Mouse (Mus musculus) neural tube, embryonic 11.5 days (tissue): ENCODE measurements at regions not wholly inside any gene's neighbourhood (a gene's known extent, or its start where the extent isn't known, plus 50 kb on each side); places are given as distances from the start of the nearest gene placed in this dataset.

Experiments
- ATAC-seq: fragments of 200-750 bp; cut with Nextera tagmentation; 2 replicates; pipeline ENCODE4 v1.8.0; 2017; ENCODE audit warnings: moderate number of reproducible peaks, mild to moderate bottlenecking, moderate TSS enrichment, moderate library complexity; ENCODE audit not compliant: insufficient read depth, low FRiP score, low TSS enrichment
- DNase-seq: peaks from one replicate; pipeline ENCODE4 v3.0.0-alpha.2; 2015; ENCODE audit warnings: low spot score
- H3K27ac ChIP-seq: fragments of 300-500 bp; sonication (generic); 2 replicates; pipeline ENCODE4 v1.5.1; 2014; ENCODE audit warnings: low read depth, mild to moderate bottlenecking, low read length
- H3K27me3 ChIP-seq: fragments of 300-500 bp; sonication (generic); 2 replicates; pipeline ENCODE4 v1.6.1; 2014; ENCODE audit warnings: mild to moderate bottlenecking, low read length, mixed read lengths; ENCODE audit not compliant: control insufficient read depth, insufficient read depth
- H3K36me3 ChIP-seq: fragments of 300-500 bp; sonication (generic); 2 replicates; pipeline ENCODE4 v1.6.1; 2014; ENCODE audit warnings: mild to moderate bottlenecking, low read length, moderate library complexity, mixed read lengths; ENCODE audit not compliant: control insufficient read depth, insufficient read depth
- H3K4me1 ChIP-seq: fragments of 300-500 bp; sonication (generic); 2 replicates; pipeline ENCODE4 v1.6.1; 2014; ENCODE audit warnings: low read length, mixed read lengths; ENCODE audit not compliant: control insufficient read depth, insufficient read depth
- H3K4me2 ChIP-seq: fragments of 300-500 bp; sonication (generic); 2 replicates; pipeline ENCODE4 v1.6.1; 2014; ENCODE audit warnings: low read depth, mild to moderate bottlenecking, moderate library complexity
- H3K4me3 ChIP-seq: fragments of 300-500 bp; sonication (generic); 2 replicates; pipeline ENCODE4 v1.5.1; 2014; ENCODE audit warnings: low read depth, low read length
- H3K9ac ChIP-seq: fragments of 300-500 bp; sonication (generic); 2 replicates; pipeline ENCODE4 v1.6.1; 2014; ENCODE audit warnings: mild to moderate bottlenecking, low read length
- H3K9me3 ChIP-seq: fragments of 300-500 bp; sonication (generic); 2 replicates; pipeline ENCODE4 v1.6.1; 2016; ENCODE audit warnings: low read length; ENCODE audit not compliant: control insufficient read depth
- WGBS: fragments of 180-500 bp; shearing (Covaris S2); extraction: QIAGEN DNeasy Blood & Tissue Kit; methylation state at CpG from one replicate; pipeline ENCODE4 v1.1.7; 2014; 5-methylcytosine and 5-hydroxymethylcytosine counted together

- no peak overlapping the region for H3K27ac ChIP-seq
- H3K4me2 ChIP-seq = no peak overlapping the region
- DNase-seq = no peak
- no peaks in the 10 kb centered on the region for H3K9me3 ChIP-seq
- no peak overlapping the region for H3K9ac ChIP-seq
- no peaks in the 10 kb centered on the region for H3K4me1 ChIP-seq
- no peak for ATAC-seq
- H3K27me3 ChIP-seq = no peaks in the 10 kb centered on the region
- no peaks in the 10 kb centered on the region for H3K36me3 ChIP-seq
- 61% methylated on average over 1 of the region's 1 CpGs for WGBS
- no peak overlapping the region for H3K4me3 ChIP-seq
These were observed 356.6 kb downstream of the Serpinb8 start for GRCm38 (mm10) chr1:107946204-107946939.

GRCm38 (mm10) chr1:107950396-107950795 is 360.6 kb downstream of the Serpinb8 start:
- H3K9ac ChIP-seq = no peak overlapping the region
- H3K4me1 ChIP-seq = no peaks in the 10 kb centered on the region
- no peaks in the 10 kb centered on the region for H3K9me3 ChIP-seq
- no peak overlapping the region for H3K27ac ChIP-seq
- no peak for DNase-seq
- 63% methylated on average over 2 of the region's 2 CpGs for WGBS
- H3K27me3 ChIP-seq = no peaks in the 10 kb centered on the region
- no peak overlapping the region for H3K4me2 ChIP-seq
- no peak for ATAC-seq
- no peak overlapping the region for H3K4me3 ChIP-seq
- H3K36me3 ChIP-seq = no peaks in the 10 kb centered on the region

- ATAC-seq (no peak), DNase-seq (no peak)
- Histone ChIP-seq H3K4me1 (no peaks in the 10 kb centered on the region), H3K27ac (no peak overlapping the region), H3K9me3 (no peaks in the 10 kb centered on the region), H3K9ac (no peak overlapping the region), H3K4me2 (no peak overlapping the region), H3K27me3 (no peaks in the 10 kb centered on the region), H3K4me3 (no peak overlapping the region), H3K36me3 (no peaks in the 10 kb centered on the region)
These were observed 371.2 kb downstream of the Serpinb8 start for GRCm38 (mm10) chr1:107961009-107961408.

- no peak for DNase-seq
- no peak overlapping the region for H3K27ac ChIP-seq
- H3K27me3 ChIP-seq = no peaks in the 10 kb centered on the region
- no peaks in the 10 kb centered on the region for H3K4me1 ChIP-seq
- no peaks in the 10 kb centered on the region for H3K9me3 ChIP-seq
- WGBS = 61% methylated on average over 8 of the region's 8 CpGs
- H3K9ac ChIP-seq = no peak overlapping the region
- H3K36me3 ChIP-seq = no peaks in the 10 kb centered on the region
- ATAC-seq = no peak
- no peak overlapping the region for H3K4me3 ChIP-seq
- no peak overlapping the region for H3K4me2 ChIP-seq
These were observed 386.0 kb downstream of the Serpinb8 start for GRCm38 (mm10) chr1:107975626-107976335.

GRCm38 (mm10) chr1:107977686-107978085 is 387.9 kb downstream of the Serpinb8 start:
- no peak overlapping the region for H3K27ac ChIP-seq
- 54% methylated on average over 2 of the region's 2 CpGs for WGBS
- DNase-seq = peak; percentile 11

GRCm38 (mm10) chr1:107978411-107978810 is 388.6 kb downstream of the Serpinb8 start:
- DNase-seq (no peak), ATAC-seq (peak; percentile 48; the same call in 1 of the 2 replicates)
- Histone ChIP-seq H3K4me2 (no peak overlapping the region), H3K9ac (no peak overlapping the region), H3K4me3 (no peak overlapping the region), H3K27me3 (no peaks in the 10 kb centered on the region), H3K27ac (no peak overlapping the region), H3K4me1 (no peaks in the 10 kb centered on the region), H3K9me3 (no peaks in the 10 kb centered on the region), H3K36me3 (no peaks in the 10 kb centered on the region)
- WGBS = 29% methylated on average over 5 of the region's 5 CpGs

More at GRCm38 (mm10) chr1:107977686-107978085, 387.9 kb downstream of the Serpinb8 start:
- Histone ChIP-seq H3K36me3 (no peaks in the 10 kb centered on the region), H3K4me1 (no peaks in the 10 kb centered on the region), H3K4me3 (no peak overlapping the region), H3K9ac (no peak overlapping the region), H3K27me3 (no peaks in the 10 kb centered on the region), H3K9me3 (no peaks in the 10 kb centered on the region), H3K4me2 (no peak overlapping the region)
- no peak for ATAC-seq

- Histone ChIP-seq H3K27me3 (no peaks in the 10 kb centered on the region), H3K4me1 (no peaks in the 10 kb centered on the region), H3K9me3 (no peaks in the 10 kb centered on the region), H3K4me3 (no peak overlapping the region), H3K4me2 (no peak overlapping the region), H3K36me3 (no peaks in the 10 kb centered on the region), H3K9ac (no peak overlapping the region), H3K27ac (no peak overlapping the region)
- no peak for ATAC-seq
- no peak for DNase-seq
- WGBS = 92% methylated on average over 2 of the region's 2 CpGs
These were observed 395.8 kb downstream of the Serpinb8 start for GRCm38 (mm10) chr1:107985646-107986045.

GRCm38 (mm10) chr1:107988076-107988475 is 398.3 kb downstream of the Serpinb8 start:
- Histone ChIP-seq H3K4me2 (no peak overlapping the region), H3K36me3 (no peaks in the 10 kb centered on the region), H3K4me3 (no peak overlapping the region), H3K27ac (no peak overlapping the region), H3K9ac (no peak overlapping the region), H3K9me3 (no peaks in the 10 kb centered on the region), H3K4me1 (no peaks in the 10 kb centered on the region), H3K27me3 (no peaks in the 10 kb centered on the region)
- ATAC-seq (no peak), DNase-seq (no peak)
- WGBS = 63% methylated on average over 4 of the region's 4 CpGs

GRCm38 (mm10) chr1:107993013-107993412 is 403.2 kb downstream of the Serpinb8 start:
- no peaks in the 10 kb centered on the region for H3K4me1 ChIP-seq
- H3K4me3 ChIP-seq = no peak overlapping the region
- DNase-seq (no peak), ATAC-seq (no peak)
- no peaks in the 10 kb centered on the region for H3K36me3 ChIP-seq
- no peak overlapping the region for H3K27ac ChIP-seq
- no peaks in the 10 kb centered on the region for H3K27me3 ChIP-seq
- 94% methylated on average over 4 of the region's 4 CpGs for WGBS
- no peak overlapping the region for H3K4me2 ChIP-seq
- H3K9ac ChIP-seq = no peak overlapping the region
- H3K9me3 ChIP-seq = no peaks in the 10 kb centered on the region
